Mouse (Mus musculus): ENCODE measurements around the gene Pitpnc1.
"Not testable (repeated sequence)": the region's sequence is repeated elsewhere in the genome, so short reads cannot be mapped to it uniquely, and the experiment has no call there.

Pitpnc1 gene

DNA sequence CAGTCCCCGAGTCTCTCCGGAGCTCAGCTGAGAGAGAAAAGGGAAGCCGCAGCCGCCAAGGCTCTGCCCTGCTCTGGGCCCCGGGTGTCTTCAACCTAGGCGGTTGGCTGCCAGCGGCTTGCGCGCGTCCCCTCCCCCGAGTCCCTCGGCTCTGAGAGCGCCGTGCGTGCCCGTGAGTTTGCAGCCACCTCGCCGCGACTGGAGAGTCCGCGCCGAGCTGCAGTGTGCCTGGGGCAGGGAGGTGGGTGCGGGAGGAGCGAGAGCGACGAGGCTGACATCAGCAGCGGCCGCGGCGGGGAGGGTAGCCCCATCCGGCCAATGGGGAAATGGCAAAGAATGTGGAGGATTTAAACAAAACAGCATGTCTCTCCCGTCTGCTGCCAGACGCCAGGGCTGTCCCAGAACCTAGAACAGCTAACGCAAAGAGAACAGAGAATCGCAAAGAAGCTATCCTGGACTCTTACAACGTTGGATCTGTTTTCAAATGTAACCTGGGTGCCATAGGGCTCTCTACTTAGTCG lies at the start of gene Pitpnc1:
Gene Pitpnc1 (minus strand): TSS at position 179 of the 521 bp plus-strand sequence.
- DNase-seq (ENCODE audit: low spot score in 2 of 2) = peak; percentile 85 to 86

DNA sequence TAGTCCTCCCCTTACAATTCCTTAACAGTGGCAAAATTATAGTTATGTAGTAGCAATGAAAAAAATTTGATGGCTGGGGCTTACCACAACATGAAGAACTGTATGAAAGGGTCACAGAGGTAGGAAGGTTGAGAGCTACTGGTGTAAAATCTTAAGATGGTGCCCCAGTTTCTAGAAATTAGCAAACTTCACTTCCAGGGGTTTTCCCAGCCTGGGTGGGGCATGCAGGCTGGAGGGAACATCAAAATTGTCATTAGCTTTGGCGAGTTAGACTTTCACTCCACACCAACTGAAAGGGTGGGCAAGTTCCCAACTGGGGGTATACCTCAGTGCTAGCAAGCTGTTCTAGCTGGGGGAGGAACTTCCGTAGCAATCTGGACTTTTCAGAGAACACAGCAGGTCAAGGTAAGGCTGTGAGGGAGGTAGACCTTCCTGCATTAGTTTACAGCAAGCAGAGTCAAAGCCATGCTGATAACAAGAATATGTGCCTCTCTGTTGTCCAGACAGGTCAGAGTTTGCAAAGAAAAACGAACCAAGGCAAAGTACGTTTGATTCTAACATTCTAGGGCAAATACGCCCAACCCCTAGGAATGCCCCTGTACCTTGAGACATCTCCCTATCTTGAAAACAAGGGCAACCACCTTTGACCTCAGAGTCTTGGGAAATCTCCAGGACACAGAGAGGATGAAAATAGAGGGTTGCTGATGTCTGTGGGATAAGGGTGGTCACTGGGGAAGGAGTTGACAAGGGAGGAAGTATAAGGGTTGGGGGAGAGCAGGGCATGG lies 48.3 kb upstream of the Pitpnc1 start:
- DNase-seq (ENCODE audit: low spot score in 2 of 2) = no peak

DNA sequence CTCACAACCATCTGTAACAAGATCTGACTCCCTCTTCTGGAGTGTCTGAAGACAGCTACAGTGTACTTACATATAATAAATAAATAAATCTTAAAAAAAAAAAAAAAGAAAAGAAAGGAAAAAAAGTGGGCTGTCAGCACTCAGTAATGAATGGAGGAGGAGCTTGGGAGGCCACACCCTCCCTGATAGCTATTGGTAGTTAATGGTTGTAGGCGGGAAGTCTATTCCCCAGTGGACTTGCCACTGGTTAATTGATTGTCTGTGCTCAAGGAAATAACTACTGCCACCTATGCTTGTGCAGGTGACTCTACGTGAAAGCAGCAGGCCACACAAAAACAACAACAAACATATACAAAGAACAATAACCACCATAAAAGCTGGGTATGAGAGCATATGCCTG lies 45.9 kb upstream of the Pitpnc1 start:
- DNase-seq (ENCODE audit: low spot score in 2 of 2) = no peak

DNA sequence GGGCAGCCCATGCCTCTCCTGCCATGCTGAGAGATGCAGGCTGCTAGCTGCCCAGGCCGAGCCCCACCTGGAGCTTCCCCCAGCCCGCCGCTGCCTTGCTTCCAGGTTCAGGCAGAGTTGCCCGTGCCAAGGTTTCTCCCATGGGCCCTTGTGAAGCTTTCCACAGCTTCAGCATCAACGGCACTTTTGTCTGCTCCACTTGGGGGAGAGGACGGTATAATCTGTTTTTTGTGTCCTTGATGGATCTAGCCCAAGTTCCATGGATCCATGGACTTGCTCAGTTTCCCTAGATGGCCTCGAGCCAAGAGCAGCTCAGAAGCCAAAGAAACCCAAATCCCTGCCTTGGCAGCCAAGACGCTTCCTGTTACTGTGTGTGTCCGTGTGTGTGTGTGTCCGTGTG lies 42.5 kb upstream of the Pitpnc1 start:
- no peak for DNase-seq (ENCODE audit: low spot score in 2 of 2)

DNA sequence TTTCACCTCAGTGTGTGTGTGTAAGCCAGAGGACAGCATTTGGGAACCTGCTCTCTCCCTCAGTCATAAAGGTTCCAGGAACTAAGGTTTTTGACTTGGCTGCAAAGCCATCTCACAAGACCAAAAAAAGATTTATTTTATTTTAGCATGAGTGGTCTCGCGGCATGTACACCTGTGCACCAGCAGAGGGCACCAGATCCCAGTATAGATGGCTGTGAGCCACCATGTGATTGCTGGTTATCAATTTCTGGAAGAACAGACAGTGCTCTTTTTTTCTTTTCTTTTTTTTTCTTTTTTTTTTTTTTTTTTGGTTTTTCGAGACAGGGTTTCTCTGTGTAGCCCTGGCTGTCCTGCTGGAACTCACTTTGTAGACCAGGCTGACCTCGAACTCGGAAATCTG lies 41.5 kb upstream of the Pitpnc1 start:
- DNase-seq (ENCODE audit: low spot score in 2 of 2) = peak; percentile 40 to 81

DNA sequence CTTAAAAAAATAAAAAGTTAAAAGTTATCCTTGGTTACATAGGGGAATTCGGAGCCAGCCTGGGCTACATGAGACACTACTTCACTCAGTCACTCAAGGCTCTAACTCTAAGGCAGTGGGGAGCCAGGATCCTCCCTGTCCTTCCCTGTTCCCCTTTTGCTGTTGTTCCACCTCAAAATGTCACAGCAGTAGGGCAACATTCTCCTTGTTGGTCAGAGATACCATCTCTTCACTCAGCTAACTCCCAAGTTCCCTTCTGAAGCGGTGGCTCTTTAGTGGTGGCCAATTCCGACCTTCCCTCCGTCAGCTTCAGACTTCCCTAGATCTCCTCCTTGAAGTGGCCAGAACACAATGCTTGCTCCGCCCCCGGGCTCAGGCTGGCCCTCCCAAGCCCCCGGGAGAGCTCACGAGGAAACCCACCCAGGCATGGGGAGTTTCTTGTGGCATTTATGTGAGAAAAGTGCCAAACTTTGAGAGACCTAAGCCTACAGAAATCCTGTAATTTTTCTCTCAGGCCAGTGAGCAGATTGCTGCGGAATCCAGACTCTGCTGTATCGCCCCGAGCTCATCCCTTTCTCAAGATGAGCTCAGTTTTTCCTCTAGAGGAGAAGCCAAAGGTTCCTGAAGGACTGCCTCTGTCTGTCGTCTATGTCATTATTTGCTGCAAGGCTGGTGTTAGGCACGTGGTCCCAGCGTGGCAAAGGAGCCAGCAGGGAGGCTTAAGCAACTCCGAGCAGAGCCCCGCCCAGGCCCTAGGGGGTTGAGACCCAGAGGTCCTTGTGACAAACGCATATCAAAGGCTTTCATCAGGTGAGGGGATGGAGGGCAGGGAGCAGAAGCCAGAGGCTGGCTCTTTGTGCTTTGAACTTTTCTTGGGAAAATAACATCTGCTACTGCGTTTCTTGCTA lies 40.1 kb upstream of the Pitpnc1 start:
- peak in 1 of 2 experiments; percentile 10 for DNase-seq (ENCODE audit: low spot score in 2 of 2)

DNA sequence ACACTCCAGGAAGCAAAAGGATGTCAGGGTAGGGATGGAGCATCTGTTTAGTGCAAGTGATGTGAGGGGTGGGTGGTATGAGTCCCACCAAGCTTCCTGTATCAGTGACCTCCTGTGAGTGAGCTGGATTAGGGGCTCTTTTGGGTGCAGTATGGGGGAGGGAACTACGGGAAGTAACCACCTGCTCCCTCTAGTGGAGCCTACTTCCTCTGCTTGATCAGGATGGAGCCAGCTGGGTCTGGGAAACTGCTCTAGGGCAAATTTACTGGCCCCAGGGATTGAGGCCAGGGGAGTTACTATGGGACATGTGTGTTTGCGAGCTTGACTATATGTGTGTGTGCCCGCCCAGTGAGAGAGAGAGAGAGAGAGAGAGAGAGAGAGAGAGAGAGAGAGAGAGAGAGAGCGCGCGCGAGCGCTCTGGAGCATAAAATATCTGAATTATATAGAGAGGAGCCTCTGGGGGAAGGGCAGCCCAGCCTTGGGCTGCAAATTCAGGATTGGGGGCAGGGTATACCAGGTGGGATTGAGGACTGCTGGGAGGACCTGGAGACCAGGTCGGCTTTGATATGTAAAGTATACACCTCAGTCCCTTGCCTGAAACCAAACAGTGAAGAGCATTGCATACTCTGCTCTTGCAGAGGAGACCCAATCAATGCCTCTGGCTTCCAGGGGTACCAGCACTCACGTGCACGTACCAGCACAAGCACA lies 39.3 kb upstream of the Pitpnc1 start:
- peak in 1 of 2 experiments; percentile 31 for DNase-seq (ENCODE audit: low spot score in 2 of 2)

DNA sequence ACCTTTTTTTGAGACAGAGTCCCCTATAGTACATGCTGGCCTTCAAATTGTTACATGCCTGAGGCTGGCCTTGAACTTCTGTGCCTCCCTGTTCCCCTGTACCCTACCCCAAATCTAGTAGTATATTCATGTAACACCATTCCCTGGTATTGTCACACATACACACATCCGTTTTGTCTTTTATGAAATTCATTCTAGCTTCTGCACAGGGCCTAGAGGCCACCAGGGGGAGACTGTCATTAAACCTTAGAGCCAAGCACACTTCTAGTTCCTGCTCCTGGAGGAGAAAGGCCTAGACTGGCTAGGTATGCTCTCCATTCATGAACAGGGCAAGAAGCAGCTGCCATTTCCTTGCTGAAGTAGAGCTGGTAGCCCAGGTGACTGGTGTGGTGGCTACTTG lies 35.8 kb upstream of the Pitpnc1 start:
- peak in 1 of 2 experiments; percentile 56 for DNase-seq (ENCODE audit: low spot score in 2 of 2)

DNA sequence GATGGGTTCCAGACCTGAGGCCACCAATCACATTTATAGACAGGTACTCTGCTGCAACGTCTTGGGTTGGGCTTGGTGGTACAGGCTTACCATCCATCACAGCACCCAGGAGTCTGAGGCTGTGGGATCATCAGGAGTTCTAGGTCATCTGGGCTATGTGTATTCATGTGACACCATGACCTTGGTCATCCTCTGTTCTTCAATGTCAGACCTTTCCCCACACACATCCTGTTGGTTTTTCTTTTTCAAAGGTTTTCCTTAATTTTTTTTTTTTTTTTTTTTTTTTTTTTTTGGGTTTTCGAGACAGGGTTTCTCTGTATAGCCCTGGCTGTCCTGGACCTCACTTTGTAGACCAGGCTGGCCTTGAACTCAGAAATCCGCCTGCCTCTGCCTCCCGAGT lies 33.9 kb upstream of the Pitpnc1 start:
- DNase-seq (ENCODE audit: low spot score in 2 of 2) = not testable (repeated sequence)

DNA sequence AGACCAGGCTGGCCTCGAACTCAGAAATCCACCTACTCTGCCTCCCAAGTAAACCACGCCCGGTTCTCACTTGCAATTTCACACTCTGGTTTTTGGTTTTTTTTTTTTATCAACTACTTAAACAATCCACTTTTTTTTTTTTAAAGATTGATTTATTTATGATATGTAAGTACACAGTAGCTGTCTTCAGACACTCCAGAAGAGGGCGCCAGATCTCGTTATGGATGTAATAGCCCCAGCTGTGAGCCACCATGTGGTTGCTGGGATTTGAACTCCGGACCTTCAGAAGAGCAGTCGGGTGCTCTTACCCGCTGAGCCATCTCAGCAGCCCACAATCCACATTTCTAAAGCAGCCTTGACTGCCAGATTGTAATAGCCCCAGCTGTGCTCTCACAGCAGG lies 32.3 kb upstream of the Pitpnc1 start:
- DNase-seq (ENCODE audit: low spot score in 2 of 2) = no peak

DNA sequence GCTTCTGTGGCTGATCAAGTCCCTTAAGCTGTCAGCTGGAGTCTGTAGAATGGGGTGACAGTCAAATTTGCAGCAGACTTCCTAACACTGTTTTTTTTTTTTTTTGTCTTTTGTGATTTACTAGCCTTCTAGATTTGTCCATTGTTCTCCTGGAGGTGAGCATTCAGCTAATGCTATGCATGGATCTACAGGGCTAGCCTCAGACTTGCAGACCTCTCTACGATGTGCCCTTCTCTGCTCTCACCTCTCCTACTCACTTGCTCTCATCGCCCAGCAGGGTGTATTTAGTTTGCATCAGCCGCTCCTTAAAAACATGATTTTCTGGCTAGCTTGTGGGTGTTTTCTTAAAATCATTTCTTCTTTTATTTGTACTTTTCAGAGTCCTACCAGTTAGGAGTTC lies 13.8 kb upstream of the Pitpnc1 start:
- no peak for DNase-seq (ENCODE audit: low spot score in 2 of 2)

DNA sequence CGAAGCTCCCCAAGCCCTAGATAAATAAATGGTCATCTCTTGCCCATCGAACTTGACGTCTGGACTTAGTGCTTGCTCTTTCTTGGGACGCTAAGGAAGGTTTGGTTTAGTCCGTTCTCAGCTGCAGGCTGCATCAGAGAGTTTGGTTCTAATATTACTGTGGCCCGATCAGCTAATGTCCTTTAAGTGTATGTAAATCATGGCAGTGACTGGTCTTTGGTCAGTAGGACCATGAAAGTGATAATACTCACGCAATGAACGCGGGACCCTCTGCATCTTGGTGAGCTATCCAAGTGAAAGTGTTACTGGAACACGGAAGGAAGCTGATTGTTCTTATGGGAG lies 9.3 kb upstream of the Pitpnc1 start:
- DNase-seq (ENCODE audit: low spot score in 2 of 2) = no peak

DNA sequence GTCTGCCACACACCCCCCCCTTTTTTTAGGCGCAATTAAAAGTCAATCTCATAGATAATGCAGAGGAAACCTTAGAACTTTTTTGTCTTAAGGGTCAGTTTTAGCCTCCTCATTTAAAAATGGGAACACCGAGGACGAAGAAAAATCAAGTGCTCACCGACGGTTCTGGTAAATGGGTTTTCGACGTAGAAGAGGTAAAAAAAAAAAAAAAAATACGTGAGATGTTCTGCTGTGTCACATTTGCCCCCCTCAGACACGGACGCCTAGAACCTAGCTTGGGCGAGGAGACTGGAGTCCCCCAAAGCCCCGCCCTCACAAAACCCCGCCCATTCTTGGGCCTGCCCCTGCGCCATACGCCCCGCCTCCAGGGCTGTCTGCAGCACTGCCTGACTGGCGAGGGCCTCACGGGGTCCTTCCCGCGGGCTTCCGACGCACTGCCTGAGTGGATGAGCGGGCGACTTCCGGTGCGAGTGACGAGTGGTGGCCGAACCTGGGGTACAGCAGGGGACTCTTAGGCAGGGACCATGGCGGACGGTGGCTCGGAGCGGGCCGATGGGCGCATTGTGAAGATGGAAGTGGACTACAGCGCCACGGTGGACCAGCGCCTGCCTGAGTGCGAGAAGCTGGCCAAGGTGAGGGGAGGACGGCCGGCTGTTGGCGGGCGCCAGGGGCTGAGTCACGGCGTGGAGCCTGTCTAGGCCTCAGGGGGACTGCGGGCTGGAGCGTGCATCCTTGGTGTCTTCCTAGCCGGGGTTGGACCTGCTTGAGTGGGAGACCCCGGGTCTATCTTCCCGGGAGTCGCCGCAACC lies 8.8 kb upstream of the Pitpnc1 start, which contains the start of gene Psmd12:
Gene Psmd12 (plus strand): TSS at position 432 of the 809 bp plus-strand sequence.
- DNase-seq (ENCODE audit: low spot score in 2 of 2) = peak; percentile 98 to 99

DNA sequence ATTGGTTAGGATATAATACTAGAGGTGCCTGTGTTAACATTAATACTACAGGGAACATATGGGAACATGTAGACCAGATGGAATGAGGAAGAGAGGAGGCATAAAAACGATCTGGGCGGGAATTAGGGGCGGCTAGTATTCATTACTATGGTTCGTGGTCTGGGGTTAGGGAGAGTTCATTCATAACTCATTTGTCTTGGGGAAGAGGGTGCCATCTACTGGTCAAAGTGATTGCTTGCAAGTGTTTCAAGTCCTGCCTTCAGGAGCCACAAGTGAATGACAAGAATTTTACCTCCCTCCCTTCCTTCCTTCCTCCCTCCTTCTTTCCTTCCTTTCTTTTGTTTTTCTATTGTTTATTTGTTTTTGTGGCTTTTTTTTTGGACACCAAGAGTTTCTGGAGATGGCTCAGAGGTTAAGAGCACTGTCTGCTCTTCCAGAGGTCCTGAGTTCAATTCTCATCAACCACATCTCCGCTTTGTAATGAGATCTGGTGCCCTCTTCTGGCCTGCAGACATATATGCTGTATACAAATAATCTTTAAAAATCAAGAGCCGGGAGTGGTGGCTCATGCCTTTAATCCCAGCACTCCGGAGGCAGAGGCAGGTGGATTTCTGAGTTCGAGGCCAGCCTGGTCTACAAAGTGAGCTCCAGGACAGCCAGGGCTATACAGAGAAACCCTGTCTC lies 2.8 kb upstream of the Pitpnc1 start:
- peak; percentile 28 to 54 for DNase-seq (ENCODE audit: low spot score in 2 of 2)

DNA sequence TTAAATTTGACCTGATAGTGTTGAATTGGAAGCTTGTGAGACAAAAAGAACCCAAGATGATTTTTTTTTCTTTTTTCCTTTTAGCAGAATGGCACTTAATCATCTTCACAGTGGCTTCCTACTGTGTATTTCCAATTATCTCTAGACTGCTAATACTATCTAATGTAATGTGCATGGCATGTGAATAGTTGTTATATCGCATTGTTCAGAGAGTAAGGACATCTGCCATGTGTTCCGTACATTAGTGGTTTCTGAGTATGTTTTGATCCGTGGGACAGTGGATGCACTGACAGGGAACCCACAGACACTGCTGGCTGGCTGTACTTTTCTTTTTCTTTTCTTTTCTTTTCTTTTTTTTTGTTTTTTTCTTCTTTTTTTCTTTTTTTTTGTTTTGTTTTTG lies 1.8 kb upstream of the Pitpnc1 start:
- no peak for DNase-seq (ENCODE audit: low spot score in 2 of 2)

DNA sequence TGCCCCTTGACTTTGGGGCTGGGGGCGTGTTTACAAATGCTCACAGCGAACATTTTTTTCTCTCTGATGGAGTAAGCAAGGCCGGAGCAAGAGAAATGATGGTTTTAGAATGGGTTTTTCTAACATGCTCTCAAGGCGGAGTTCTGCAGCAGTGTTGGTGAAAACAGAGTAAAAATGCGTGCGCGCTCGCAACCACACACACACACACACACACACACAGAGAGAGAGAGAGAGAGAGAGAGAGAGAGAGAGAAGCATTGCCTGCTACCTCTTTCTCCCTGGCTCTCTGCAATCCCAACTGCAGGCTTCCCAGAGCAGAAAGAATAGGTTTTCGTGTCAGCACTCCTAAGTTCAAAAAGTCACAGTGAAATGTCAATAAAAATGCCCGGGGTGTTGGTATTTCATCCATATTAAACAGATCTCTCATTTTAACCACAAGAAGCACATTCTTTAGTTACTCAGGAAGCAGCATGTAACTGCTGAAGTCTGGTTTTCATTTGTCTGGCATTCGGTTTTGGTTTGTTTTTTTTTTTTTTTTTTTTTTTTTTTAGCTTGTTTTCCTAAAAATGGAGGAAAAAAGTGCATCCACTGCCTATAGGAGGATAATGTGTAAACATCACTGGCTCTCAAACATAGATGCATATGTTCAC lies 697 bp upstream of the Pitpnc1 start:
- DNase-seq (ENCODE audit: low spot score in 2 of 2) = no peak

DNA sequence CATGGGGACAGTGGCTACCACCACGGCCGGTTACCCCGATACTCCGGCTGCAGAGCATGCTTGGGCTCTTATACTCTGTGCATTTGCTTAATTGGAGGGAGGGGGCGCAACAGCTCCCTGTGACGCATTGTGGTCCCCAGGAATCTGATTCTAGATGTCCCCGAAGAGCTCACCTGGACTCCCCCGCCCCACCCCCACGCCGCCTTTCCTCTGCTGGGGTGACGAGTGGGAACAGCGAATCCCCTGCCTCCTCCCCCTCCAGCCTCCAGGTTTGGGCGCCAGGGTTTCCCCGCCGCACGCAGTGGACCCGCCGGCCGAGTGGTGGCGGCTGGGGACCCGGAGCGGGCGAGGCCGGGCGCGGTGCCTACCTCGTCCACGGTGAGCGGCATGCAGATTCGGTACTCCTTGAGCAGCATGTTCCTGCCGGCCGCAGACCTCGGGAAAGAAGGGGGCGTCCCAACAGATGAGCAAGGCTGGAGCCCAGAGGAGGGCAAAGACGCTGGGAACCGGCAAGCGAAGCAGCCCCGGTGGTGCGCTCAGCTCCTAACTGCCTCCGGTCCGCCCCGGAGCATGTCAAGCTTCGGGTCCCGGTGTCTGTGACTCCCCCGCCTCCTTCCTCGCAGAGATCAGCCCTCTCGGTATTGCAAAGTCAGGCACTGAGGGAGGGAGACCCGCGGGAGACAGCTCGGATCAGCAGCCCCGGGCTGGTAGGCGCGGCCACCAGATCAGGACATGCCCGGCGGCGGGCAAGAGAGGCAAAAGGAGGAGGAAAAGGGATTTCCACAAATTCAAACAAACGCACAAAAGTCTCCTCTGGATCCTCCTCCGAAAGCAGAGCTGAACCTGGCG lies 752 bp downstream of the Pitpnc1 start:
- peak; percentile 62 for DNase-seq (ENCODE audit: low spot score in 2 of 2)

DNA sequence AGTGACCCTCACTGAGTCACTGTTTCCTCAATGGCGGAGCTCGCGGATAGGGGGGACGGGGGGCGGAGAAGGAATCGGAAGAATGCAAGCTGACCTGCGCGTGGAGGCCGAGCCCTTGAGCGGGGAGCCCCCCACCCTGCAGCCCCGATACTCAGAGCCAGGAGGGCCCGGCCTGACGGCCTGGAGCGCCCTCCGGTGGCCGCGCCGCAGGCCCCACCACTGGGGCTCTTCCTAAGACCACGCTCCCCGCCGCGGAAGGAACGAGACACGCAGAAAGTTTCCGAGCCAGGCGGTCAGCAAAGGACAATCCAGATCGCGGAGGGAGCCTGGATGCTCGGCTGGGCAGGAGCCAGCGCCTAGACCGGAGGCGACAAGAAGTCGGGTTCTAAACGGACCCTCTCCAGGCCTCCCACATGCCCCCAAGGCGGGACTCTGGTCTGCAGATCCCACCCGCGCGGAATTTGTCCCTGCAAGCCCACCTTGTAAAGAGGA lies 1.4 kb downstream of the Pitpnc1 start:
- DNase-seq (ENCODE audit: low spot score in 2 of 2) = peak; percentile 57 to 77

Data from thymus, postnatal 10 days (tissue).